Mouse (Mus musculus) cerebellum, adult 11 months (tissue): ENCODE results near the gene Chdh.

ENCODE experiments used
- DNase-seq: peaks from one replicate; pipeline ENCODE4 v3.0.0; 2022

Chdh gene

GRCm38 (mm10) chr14:30014487-30014886 is 5.7 kb downstream of the Chdh start:
- no peak for DNase-seq

GRCm38 (mm10) chr14:30015008-30015407 is 6.2 kb downstream of the Chdh start:
- no peak for DNase-seq

GRCm38 (mm10) chr14:30016666-30017065 is 7.8 kb downstream of the Chdh start:
- DNase-seq = no peak

GRCm38 (mm10) chr14:30017794-30018462 is 9.1 kb downstream of the Chdh start:
- no peak for DNase-seq

GRCm38 (mm10) chr14:30018463-30018801 is 9.6 kb downstream of the Chdh start:
- no peak for DNase-seq

- no peak for DNase-seq
These were observed 10.0 kb downstream of the Chdh start for GRCm38 (mm10) chr14:30018846-30019245.

GRCm38 (mm10) chr14:30019375-30019774 is 10.6 kb downstream of the Chdh start:
- no peak for DNase-seq

- no peak for DNase-seq
These were observed 11.2 kb downstream of the Chdh start for GRCm38 (mm10) chr14:30019792-30020575.

GRCm38 (mm10) chr14:30022471-30022870 is 13.6 kb downstream of the Chdh start:
- DNase-seq = no peak

GRCm38 (mm10) chr14:30024387-30024786 is 15.6 kb downstream of the Chdh start:
- no peak for DNase-seq

GRCm38 (mm10) chr14:30027378-30027777 is 18.6 kb downstream of the Chdh start:
- no peak for DNase-seq

GRCm38 (mm10) chr14:30033405-30033804 is 24.6 kb downstream of the Chdh start:
- no peak for DNase-seq

GRCm38 (mm10) chr14:30038431-30038830 is 29.6 kb downstream of the Chdh start:
- no peak for DNase-seq

- DNase-seq = no peak
These were observed 30.6 kb downstream of the Chdh start for GRCm38 (mm10) chr14:30039413-30039812.

- DNase-seq = no peak
These were observed 33.0 kb downstream of the Chdh start for GRCm38 (mm10) chr14:30041836-30042235.

- DNase-seq = no peak
These were observed 34.6 kb downstream of the Chdh start for GRCm38 (mm10) chr14:30043356-30043940.

GRCm38 (mm10) chr14:30045239-30045638 is 36.4 kb downstream of the Chdh start:
- no peak for DNase-seq

GRCm38 (mm10) chr14:30045704-30046220 is 36.9 kb downstream of the Chdh start:
- DNase-seq = no peak

- no peak for DNase-seq
These were observed 38.2 kb downstream of the Chdh start for GRCm38 (mm10) chr14:30046976-30047375.

- no peak for DNase-seq
These were observed 39.2 kb downstream of the Chdh start for GRCm38 (mm10) chr14:30048049-30048448.

- DNase-seq = no peak
These were observed 41.5 kb downstream of the Chdh start for GRCm38 (mm10) chr14:30050280-30050679.

- no peak for DNase-seq
These were observed 46.1 kb downstream of the Chdh start for GRCm38 (mm10) chr14:30054922-30055321.

- no peak for DNase-seq
These were observed 47.4 kb downstream of the Chdh start for GRCm38 (mm10) chr14:30056031-30056766.
